Mouse (Mus musculus) stomach, embryonic 15.5 days (tissue): Measurements from ENCODE around the gene Brd9. TPM values are rescaled to one million over a fixed set of nuclear protein-coding genes. Genes with fewer than 3 reads are reported as not detected.
A peak's percentile ranks its signal among the peaks of the same experiment; 100 is the strongest.

Experiments used
- ATAC-seq: fragments of 200-750 bp; cut with Nextera tagmentation; 2 replicates; pipeline ENCODE4 v1.8.0; 2017; ENCODE audit warnings: low read depth, moderate number of reproducible peaks, moderate TSS enrichment; ENCODE audit not compliant: insufficient read depth, low FRiP score
- H3K27ac ChIP-seq: fragments of 300-500 bp; sonication (generic); 2 replicates; pipeline ENCODE4 v1.5.1; 2015; ENCODE audit warnings: mild to moderate bottlenecking, inconsistent platforms
- H3K27me3 ChIP-seq: fragments of 300-500 bp; sonication (generic); replicated peaks from 2 replicates; pipeline ENCODE4 v1.6.1; 2015; ENCODE audit warnings: inconsistent platforms
- H3K36me3 ChIP-seq: fragments of 300-500 bp; sonication (generic); 2 replicates; pipeline ENCODE4 v1.6.1; 2015; ENCODE audit warnings: inconsistent platforms
- H3K4me1 ChIP-seq: fragments of 300-500 bp; sonication (generic); 2 replicates; pipeline ENCODE4 v1.6.1; 2015; ENCODE audit warnings: inconsistent platforms
- H3K4me2 ChIP-seq: fragments of 300-500 bp; sonication (generic); 2 replicates; pipeline ENCODE4 v1.6.1; 2015; ENCODE audit warnings: mild to moderate bottlenecking, inconsistent platforms
- H3K4me3 ChIP-seq: fragments of 300-500 bp; sonication (generic); replicated peaks from 2 replicates; pipeline ENCODE4 v1.5.1; 2015; ENCODE audit warnings: inconsistent platforms
- H3K9ac ChIP-seq: fragments of 300-500 bp; sonication (generic); 2 replicates; pipeline ENCODE4 v1.6.1; 2015; ENCODE audit warnings: inconsistent platforms
- H3K9me3 ChIP-seq: fragments of 300-500 bp; sonication (generic); 2 replicates; pipeline ENCODE4 v1.6.1; 2016; ENCODE audit warnings: inconsistent platforms
- WGBS: fragments of 180-500 bp; shearing (Covaris S2); methylation state at CpG from one replicate; pipeline ENCODE4 v1.1.7; 2015; 5-methylcytosine and 5-hydroxymethylcytosine counted together
- polyA plus RNA-seq: library from polyadenylated mRNA; unstranded; fragments of >200 nt; fragmentation: Nextera tagmentation; extraction: Ambion mirVana; gene quantifications from 2 replicates; pipeline ENCODE4 v1.2.1, GENCODE M21; 2015

Gene Brd9
- polyA plus RNA-seq, 1 experiment from 2014 or later = 41.7 TPM

DNA sequence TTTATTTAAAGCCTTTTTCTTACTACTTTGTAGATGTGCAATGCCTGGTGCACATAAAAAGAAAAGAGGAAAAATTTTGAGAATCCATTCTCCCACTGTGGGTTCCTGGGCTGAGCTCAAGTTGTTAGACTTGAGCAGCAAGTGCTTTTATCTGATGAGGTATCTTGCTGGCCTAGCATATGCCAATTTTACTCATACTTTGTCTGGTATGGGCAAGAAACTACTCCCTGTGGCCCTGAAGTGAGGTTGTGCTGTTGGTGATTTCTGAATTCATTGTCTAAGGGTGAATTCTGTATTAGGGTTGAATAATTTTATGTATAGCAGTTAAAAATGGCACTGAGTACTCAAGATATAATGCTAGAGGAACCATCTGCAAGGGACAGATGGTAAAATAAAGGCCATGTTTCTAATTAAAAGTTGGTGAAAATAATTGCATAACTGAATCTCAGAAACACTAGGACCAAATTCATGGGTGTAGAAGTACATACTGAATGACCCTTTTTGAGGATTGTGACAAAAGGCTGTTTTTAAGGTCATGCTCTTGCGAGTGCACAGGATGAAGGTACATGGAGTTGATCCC, 16.0 kb downstream of the Brd9 start:
- no peak overlapping the region for H3K4me3 ChIP-seq
- H3K9me3 ChIP-seq = no peaks in the 10 kb centered on the region
- H3K4me2 ChIP-seq = no peak overlapping the region
- no peaks in the 10 kb centered on the region for H3K4me1 ChIP-seq
- 91% methylated on average over 1 of the region's 1 CpGs for WGBS
- no peak overlapping the region for H3K9ac ChIP-seq
- no peak for ATAC-seq
- H3K27me3 ChIP-seq = no peaks in the 10 kb centered on the region
- peaks cover 40% of the 10 kb centered on the region for H3K36me3 ChIP-seq
- no peak overlapping the region for H3K27ac ChIP-seq

DNA sequence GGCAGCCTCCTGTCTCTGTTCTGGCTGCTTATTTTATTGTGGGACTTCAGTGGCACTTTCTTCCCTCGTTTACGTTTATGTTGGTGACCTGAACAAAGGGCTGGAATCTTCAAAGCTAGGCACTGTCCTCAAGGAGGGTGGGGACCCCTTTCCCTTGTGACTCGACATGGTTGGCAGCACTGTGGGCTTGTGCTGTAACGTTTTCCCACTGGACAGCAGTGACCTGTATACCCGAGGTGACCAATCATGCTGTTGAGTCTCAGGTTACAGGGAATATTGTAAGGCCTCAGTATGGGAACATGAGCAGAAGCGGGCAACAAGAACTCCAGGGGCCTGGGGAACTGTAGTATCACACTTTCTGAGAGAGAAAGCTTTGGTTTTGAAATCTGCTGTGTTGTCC, 17.1 kb downstream of the Brd9 start:
- WGBS = 64% methylated on average over 6 of the region's 6 CpGs
- peaks cover 43% of the 10 kb centered on the region for H3K36me3 ChIP-seq
- ATAC-seq = no peak

GRCm38 (mm10) chr13:73955531-73955930, 17.9 kb downstream of the Brd9 start:
- WGBS = 87% methylated on average over 5 of the region's 5 CpGs
- no peak for ATAC-seq

More for the DNA sequence above, 17.1 kb downstream of the Brd9 start:
- Histone ChIP-seq H3K4me2 (no peak overlapping the region), H3K27me3 (no peaks in the 10 kb centered on the region), H3K4me1 (no peaks in the 10 kb centered on the region), H3K9ac (no peak overlapping the region), H3K27ac (no peak overlapping the region), H3K9me3 (no peaks in the 10 kb centered on the region), H3K4me3 (no peak overlapping the region)

DNA sequence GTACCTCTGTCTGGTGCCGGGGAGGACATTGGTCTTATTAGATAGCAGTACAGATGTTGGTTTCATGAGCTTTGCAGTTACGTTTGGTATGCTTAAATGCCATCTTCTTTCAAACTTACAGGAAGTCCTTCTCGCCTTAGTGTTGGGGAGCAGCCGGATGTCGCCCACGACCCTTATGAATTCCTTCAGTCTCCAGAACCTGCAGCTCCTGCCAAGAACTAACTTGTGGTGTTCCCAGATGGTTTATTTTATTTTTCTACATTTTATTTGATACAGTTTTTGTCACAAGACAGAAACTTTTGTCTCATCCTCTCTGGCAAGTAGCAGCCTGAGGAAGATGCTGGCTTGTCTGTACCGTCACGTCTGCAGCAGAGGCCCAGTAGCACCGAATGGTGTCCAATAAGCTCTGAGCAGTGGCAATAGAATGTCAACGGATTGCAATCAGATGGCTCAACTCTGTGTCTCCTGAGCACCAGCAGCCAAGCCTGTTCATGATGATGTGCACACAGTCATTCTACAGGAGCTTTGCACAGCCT, 22.6 kb downstream of the Brd9 start:
- no peak overlapping the region for H3K9ac ChIP-seq
- H3K27ac ChIP-seq = no peak overlapping the region
- H3K4me1 ChIP-seq = no peaks in the 10 kb centered on the region
- no peak for ATAC-seq
- no peaks in the 10 kb centered on the region for H3K9me3 ChIP-seq
- H3K4me2 ChIP-seq = no peak overlapping the region
- WGBS = 88% methylated on average over 10 of the region's 10 CpGs
- peaks cover 39% of the 10 kb centered on the region; the same call in 1 of the 2 replicates for H3K36me3 ChIP-seq
- H3K4me3 ChIP-seq = no peak overlapping the region
- no peaks in the 10 kb centered on the region for H3K27me3 ChIP-seq

More at GRCm38 (mm10) chr13:73955531-73955930, 17.9 kb downstream of the Brd9 start:
- Histone ChIP-seq H3K9ac (no peak overlapping the region), H3K9me3 (no peaks in the 10 kb centered on the region), H3K4me3 (no peak overlapping the region), H3K4me2 (no peak overlapping the region), H3K27me3 (no peaks in the 10 kb centered on the region), H3K36me3 (peaks cover 44% of the 10 kb centered on the region; the same call in 1 of the 2 replicates), H3K4me1 (no peaks in the 10 kb centered on the region), H3K27ac (no peak overlapping the region)

GRCm38 (mm10) chr13:73961177-73961576, 23.6 kb downstream of the Brd9 start:
- ATAC-seq = no peak
- Histone ChIP-seq H3K4me1 (no peaks in the 10 kb centered on the region), H3K9me3 (no peaks in the 10 kb centered on the region), H3K4me3 (no peak overlapping the region), H3K36me3 (peaks cover 36% of the 10 kb centered on the region; the same call in 1 of the 2 replicates), H3K9ac (no peak overlapping the region), H3K27ac (no peak overlapping the region), H3K27me3 (no peaks in the 10 kb centered on the region), H3K4me2 (no peak overlapping the region)
- WGBS = 87% methylated on average over 4 of the region's 4 CpGs

DNA sequence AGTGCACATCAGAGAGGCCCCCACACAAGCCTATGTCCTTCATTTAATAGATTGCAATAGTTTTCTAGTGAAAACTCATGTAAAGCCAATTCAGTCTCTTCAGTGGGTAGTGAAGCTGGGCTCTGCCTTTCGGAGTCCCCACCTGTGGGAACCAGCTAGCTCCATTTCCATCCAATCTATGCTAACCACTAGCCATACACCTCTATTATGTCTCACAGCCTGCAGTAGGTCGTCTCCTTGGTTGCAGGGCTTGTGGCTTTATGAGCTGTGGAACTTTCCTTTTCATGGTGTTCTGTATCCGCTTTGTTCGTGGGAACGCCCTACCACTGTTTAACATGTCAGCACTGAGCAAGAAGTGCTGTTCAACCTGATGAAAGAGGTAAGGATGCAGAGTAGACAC, 25.9 kb downstream of the Brd9 start, which contains the start of gene Zdhhc11:
Zdhhc11 (plus strand) TSS at position 301 of the 400 bp plus-strand sequence.
- Histone ChIP-seq H3K36me3 (peaks cover 21% of the 10 kb centered on the region; the same call in 1 of the 2 replicates), H3K27me3 (no peaks in the 10 kb centered on the region), H3K4me3 (no peak within 1 kb of the TSS), H3K4me2 (no peak within 1 kb of the TSS), H3K9ac (no peak within 1 kb of the TSS), H3K27ac (no peak within 1 kb of the TSS), H3K9me3 (no peaks in the 10 kb centered on the region), H3K4me1 (no peaks in the 10 kb centered on the region)
- WGBS = 83% methylated on average over 5 of the region's 5 CpGs
- no peak for ATAC-seq

DNA sequence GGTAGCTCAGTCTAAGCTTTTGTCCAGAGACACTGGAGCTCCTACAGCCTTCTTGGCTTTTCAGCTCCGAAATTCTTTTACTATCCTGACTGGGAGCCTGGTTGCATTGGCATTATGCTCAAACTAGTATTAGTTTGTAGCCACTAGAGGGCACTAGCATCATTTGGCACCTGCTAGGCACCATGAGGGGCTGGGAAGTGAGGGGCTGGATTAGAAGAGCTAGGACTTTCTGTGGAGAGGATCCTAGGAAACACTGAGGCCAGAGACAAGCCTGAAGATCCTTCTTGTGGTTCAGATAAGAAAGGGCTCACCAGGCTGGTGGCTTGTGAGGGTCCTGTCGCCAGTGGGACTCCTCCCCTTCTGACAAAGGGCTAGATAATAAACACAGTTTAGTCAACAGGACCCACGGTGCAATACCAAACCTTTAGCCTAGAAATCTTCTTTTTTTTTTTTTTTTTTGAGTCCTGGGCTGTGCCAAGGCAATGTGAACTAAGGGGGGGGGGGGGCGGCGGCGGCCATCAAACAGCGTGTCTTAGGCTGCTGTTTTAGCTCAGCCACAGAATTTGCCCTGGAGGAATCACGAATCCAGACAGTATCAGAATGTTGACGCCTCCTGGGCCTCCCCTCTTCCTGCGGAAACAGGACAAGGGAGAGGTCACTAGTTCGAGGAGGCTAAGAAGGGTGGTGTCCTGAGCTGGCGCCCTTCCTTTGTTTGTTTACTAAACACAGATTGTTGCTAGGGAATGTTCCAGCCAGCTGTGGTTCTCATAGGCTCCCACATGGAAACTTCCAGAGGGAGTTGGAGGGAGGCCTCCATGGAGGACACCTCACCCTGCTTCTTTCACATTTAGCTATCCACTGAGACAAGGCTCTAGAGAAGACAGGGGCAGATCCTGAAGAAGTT, 33.2 kb downstream of the Brd9 start:
- no peaks in the 10 kb centered on the region for H3K9me3 ChIP-seq
- H3K27me3 ChIP-seq = no peaks in the 10 kb centered on the region
- whole genome bisulfite sequencing = 22% methylated on average over 12 of the region's 12 CpGs
- peak overlapping the region; percentile 43 for H3K4me2 ChIP-seq
- no peak overlapping the region for H3K27ac ChIP-seq
- no peak overlapping the region for H3K9ac ChIP-seq
- H3K36me3 ChIP-seq = no peaks in the 10 kb centered on the region
- peaks cover 4% of the 10 kb centered on the region; the same call in 1 of the 2 replicates for H3K4me1 ChIP-seq
- peak; percentile 64; the same call in 1 of the 2 replicates for ATAC-seq
- 0 out of 2 replicates have a peak overlapping the region, but pooled peaks have one; percentile 17 for H3K4me3 ChIP-seq

DNA sequence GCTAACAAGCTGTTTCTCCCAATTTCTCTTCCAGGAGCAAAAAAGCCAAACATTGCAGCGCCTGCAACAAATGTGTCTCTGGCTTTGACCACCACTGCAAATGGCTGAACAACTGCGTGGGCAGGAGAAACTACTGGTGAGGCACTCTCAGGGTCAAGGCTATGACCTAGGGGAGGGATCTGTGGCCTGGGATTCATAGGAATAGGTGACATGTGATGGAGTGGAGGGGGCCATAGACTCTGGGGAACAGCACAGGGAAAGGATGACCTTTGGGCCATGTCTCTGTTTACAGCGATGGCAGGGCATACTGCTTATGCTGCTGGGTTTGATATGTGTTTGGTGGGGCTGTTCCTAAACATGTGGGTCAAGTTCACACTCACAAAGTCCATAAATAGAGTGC, 36.9 kb downstream of the Brd9 start:
- no peaks in the 10 kb centered on the region for H3K36me3 ChIP-seq
- no peak overlapping the region for H3K4me3 ChIP-seq
- no peak for ATAC-seq
- peaks cover 4% of the 10 kb centered on the region; the same call in 1 of the 2 replicates for H3K4me1 ChIP-seq
- no peaks in the 10 kb centered on the region for H3K27me3 ChIP-seq
- H3K9ac ChIP-seq = no peak overlapping the region
- H3K27ac ChIP-seq = no peak overlapping the region
- H3K9me3 ChIP-seq = no peaks in the 10 kb centered on the region
- 81% methylated on average over 3 of the region's 3 CpGs for WGBS
- no peak overlapping the region for H3K4me2 ChIP-seq

DNA sequence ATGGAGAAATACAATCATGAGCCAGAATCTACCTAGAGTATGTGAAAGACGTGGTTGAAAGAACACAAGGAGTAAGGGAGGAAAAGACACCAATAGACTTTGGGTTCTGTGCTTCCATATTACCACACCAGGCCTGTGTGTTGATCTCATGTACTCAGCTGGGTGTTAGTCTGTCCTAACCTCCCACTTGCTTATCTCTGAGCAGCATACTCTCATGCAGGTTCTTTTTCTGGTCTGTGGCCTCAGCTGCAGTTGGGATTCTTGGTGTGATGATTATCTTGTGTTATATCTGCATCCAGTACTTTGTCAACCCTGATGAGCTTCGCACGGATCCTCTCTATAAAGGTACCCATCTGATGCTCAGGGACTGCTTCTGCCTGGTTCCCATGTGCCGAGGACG, 39.3 kb downstream of the Brd9 start:
- no peak for ATAC-seq
- H3K4me2 ChIP-seq = no peak overlapping the region
- H3K36me3 ChIP-seq = no peaks in the 10 kb centered on the region
- H3K9me3 ChIP-seq = no peaks in the 10 kb centered on the region
- 86% methylated on average over 5 of the region's 5 CpGs for WGBS
- no peak overlapping the region for H3K27ac ChIP-seq
- H3K27me3 ChIP-seq = no peaks in the 10 kb centered on the region
- H3K4me1 ChIP-seq = no peaks in the 10 kb centered on the region
- H3K9ac ChIP-seq = no peak overlapping the region
- no peak overlapping the region for H3K4me3 ChIP-seq

- no peaks in the 10 kb centered on the region for H3K36me3 ChIP-seq
- WGBS = 70% methylated on average over 5 of the region's 5 CpGs
- no peaks in the 10 kb centered on the region for H3K27me3 ChIP-seq
- no peaks in the 10 kb centered on the region for H3K9me3 ChIP-seq
- no peak overlapping the region for H3K27ac ChIP-seq
- H3K9ac ChIP-seq = no peak overlapping the region
- ATAC-seq = 0 out of 2 replicates have a peak, but pooled peaks have one; percentile 31
- H3K4me2 ChIP-seq = no peak overlapping the region
- no peak overlapping the region for H3K4me3 ChIP-seq
- H3K4me1 ChIP-seq = no peaks in the 10 kb centered on the region
Observed at GRCm38 (mm10) chr13:73990325-73990724, 52.7 kb downstream of the Brd9 start.

- WGBS = 60% methylated on average over 2 of the region's 2 CpGs
- Histone ChIP-seq H3K4me2 (no peak overlapping the region), H3K9ac (no peak overlapping the region), H3K4me3 (no peak overlapping the region), H3K27ac (no peak overlapping the region), H3K9me3 (no peaks in the 10 kb centered on the region), H3K27me3 (no peaks in the 10 kb centered on the region), H3K4me1 (no peaks in the 10 kb centered on the region), H3K36me3 (no peaks in the 10 kb centered on the region)
- no peak; the same call in 1 of the 2 replicates for ATAC-seq
Observed at GRCm38 (mm10) chr13:73990761-73991160, 53.1 kb downstream of the Brd9 start.

DNA sequence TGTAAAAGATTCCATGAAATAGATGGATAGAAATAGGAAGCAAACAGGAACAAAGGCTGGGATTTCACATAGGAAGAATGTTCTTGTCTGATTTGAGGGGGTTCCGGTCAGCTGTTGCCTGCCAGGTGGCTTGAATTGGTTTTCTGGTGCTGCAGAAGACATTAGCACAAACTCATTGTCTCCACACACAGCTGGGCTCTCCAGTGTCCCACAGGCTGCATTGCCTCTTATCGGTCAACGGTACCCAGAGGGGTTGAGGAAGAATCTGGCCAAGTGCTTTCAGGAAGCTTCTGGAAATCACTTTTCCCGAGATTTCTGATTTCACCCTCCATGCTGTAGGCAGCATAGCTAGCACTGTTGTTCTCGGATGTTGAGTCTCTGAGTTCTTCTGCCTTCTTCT, 53.7 kb downstream of the Brd9 start:
- Histone ChIP-seq H3K36me3 (no peaks in the 10 kb centered on the region), H3K9me3 (no peaks in the 10 kb centered on the region), H3K9ac (no peak overlapping the region), H3K4me3 (no peak overlapping the region), H3K4me1 (no peaks in the 10 kb centered on the region), H3K4me2 (no peak overlapping the region), H3K27me3 (no peaks in the 10 kb centered on the region), H3K27ac (no peak overlapping the region)
- no peak for ATAC-seq
- WGBS = 79% methylated on average over 5 of the region's 5 CpGs
